Mouse (Mus musculus): ENCODE measurements at regions not wholly inside any gene's neighbourhood (a gene's known extent, or its start where the extent isn't known, plus 50 kb on each side); places are given as distances from the start of the nearest gene placed in this dataset.
"Not testable (repeated sequence)": the region's sequence is repeated elsewhere in the genome, so short reads cannot be mapped to it uniquely, and the experiment has no call there.

GRCm38 (mm10) chr17:4546579-4546978 is 447.6 kb upstream of the Arid1b start:
- DNase-seq (ENCODE audit: low spot score) = no peak

- DNase-seq (ENCODE audit: low spot score) = not testable (repeated sequence)
Measured at GRCm38 (mm10) chr17:4553026-4553425, 441.1 kb upstream of the Arid1b start.

GRCm38 (mm10) chr17:4563641-4564040 is 430.5 kb upstream of the Arid1b start:
- DNase-seq (ENCODE audit: low spot score) = no peak

GRCm38 (mm10) chr17:4576883-4577282 is 417.2 kb upstream of the Arid1b start:
- no peak for DNase-seq (ENCODE audit: low spot score)

GRCm38 (mm10) chr17:4581851-4582250 is 412.3 kb upstream of the Arid1b start:
- DNase-seq (ENCODE audit: low spot score) = no peak

GRCm38 (mm10) chr17:4610481-4610880 is 383.7 kb upstream of the Arid1b start:
- DNase-seq (ENCODE audit: low spot score) = no peak

GRCm38 (mm10) chr17:4610993-4611392 is 383.1 kb upstream of the Arid1b start:
- no peak for DNase-seq (ENCODE audit: low spot score)

- DNase-seq (ENCODE audit: low spot score) = no peak
Measured at GRCm38 (mm10) chr17:4611711-4612110, 382.4 kb upstream of the Arid1b start.

GRCm38 (mm10) chr17:4612136-4612535 is 382.0 kb upstream of the Arid1b start:
- DNase-seq (ENCODE audit: low spot score) = no peak

- no peak for DNase-seq (ENCODE audit: low spot score)
Measured at GRCm38 (mm10) chr17:4612741-4613140, 381.4 kb upstream of the Arid1b start.

- no peak for DNase-seq (ENCODE audit: low spot score)
Measured at GRCm38 (mm10) chr17:4620361-4620760, 373.8 kb upstream of the Arid1b start.

- not testable (repeated sequence) for DNase-seq (ENCODE audit: low spot score)
Measured at GRCm38 (mm10) chr17:4626126-4626525, 368.0 kb upstream of the Arid1b start.

- DNase-seq (ENCODE audit: low spot score) = no peak
Measured at GRCm38 (mm10) chr17:4627542-4627941, 366.6 kb upstream of the Arid1b start.

- DNase-seq (ENCODE audit: low spot score) = no peak
Measured at GRCm38 (mm10) chr17:4631122-4631521, 363.0 kb upstream of the Arid1b start.

GRCm38 (mm10) chr17:4632506-4632905 is 361.6 kb upstream of the Arid1b start:
- no peak for DNase-seq (ENCODE audit: low spot score)

- no peak for DNase-seq (ENCODE audit: low spot score)
Measured at GRCm38 (mm10) chr17:4633771-4634170, 360.4 kb upstream of the Arid1b start.

- no peak for DNase-seq (ENCODE audit: low spot score)
Measured at GRCm38 (mm10) chr17:4636796-4637353, 357.3 kb upstream of the Arid1b start.

GRCm38 (mm10) chr17:4639531-4639930 is 354.6 kb upstream of the Arid1b start:
- DNase-seq (ENCODE audit: low spot score) = no peak

GRCm38 (mm10) chr17:4640555-4640954 is 353.6 kb upstream of the Arid1b start:
- DNase-seq (ENCODE audit: low spot score) = peak; percentile 17

GRCm38 (mm10) chr17:4641166-4641565 is 353.0 kb upstream of the Arid1b start:
- DNase-seq (ENCODE audit: low spot score) = no peak

GRCm38 (mm10) chr17:4642046-4642445 is 352.1 kb upstream of the Arid1b start:
- DNase-seq (ENCODE audit: low spot score) = no peak

GRCm38 (mm10) chr17:4643343-4643742 is 350.8 kb upstream of the Arid1b start:
- DNase-seq (ENCODE audit: low spot score) = no peak

GRCm38 (mm10) chr17:4648603-4649002 is 345.5 kb upstream of the Arid1b start:
- no peak for DNase-seq (ENCODE audit: low spot score)

- DNase-seq (ENCODE audit: low spot score) = no peak
Measured at GRCm38 (mm10) chr17:4654221-4654620, 339.9 kb upstream of the Arid1b start.

- DNase-seq (ENCODE audit: low spot score) = no peak
Measured at GRCm38 (mm10) chr17:4661996-4662395, 332.1 kb upstream of the Arid1b start.
